Mouse (Mus musculus): ENCODE results near the gene Cbfa2t3.

The Cbfa2t3 gene

GRCm38 (mm10) chr8:122699005-122699492, at the start of gene Cbfa2t3:
Gene Cbfa2t3 (minus strand): TSS chr8:122699109.
- no peak for DNase-seq (ENCODE audit: extremely low spot score, low read depth, low spot score)

- no peak for DNase-seq (ENCODE audit: extremely low spot score, low read depth, low spot score)
These were observed 48.9 kb upstream of the Cbfa2t3 start for GRCm38 (mm10) chr8:122747825-122748224.

GRCm38 (mm10) chr8:122746439-122746838, 47.5 kb upstream of the Cbfa2t3 start:
- no peak for DNase-seq (ENCODE audit: extremely low spot score, low read depth, low spot score)

- peak; percentile 33 for DNase-seq (ENCODE audit: extremely low spot score, low read depth, low spot score)
These were observed 46.9 kb upstream of the Cbfa2t3 start for GRCm38 (mm10) chr8:122745750-122746275.

GRCm38 (mm10) chr8:122745022-122745749, 46.3 kb upstream of the Cbfa2t3 start:
- no peak for DNase-seq (ENCODE audit: extremely low spot score, low read depth, low spot score)

- DNase-seq (ENCODE audit: extremely low spot score, low read depth, low spot score), result no peak
These were observed 43.6 kb upstream of the Cbfa2t3 start for GRCm38 (mm10) chr8:122742471-122742870.

GRCm38 (mm10) chr8:122739102-122739725, 40.3 kb upstream of the Cbfa2t3 start:
- no peak for DNase-seq (ENCODE audit: extremely low spot score, low read depth, low spot score)

- no peak for DNase-seq (ENCODE audit: extremely low spot score, low read depth, low spot score)
These were observed 39.0 kb upstream of the Cbfa2t3 start for GRCm38 (mm10) chr8:122737886-122738285.

GRCm38 (mm10) chr8:122737071-122737470, 38.2 kb upstream of the Cbfa2t3 start:
- peak; percentile 14 for DNase-seq (ENCODE audit: extremely low spot score, low read depth, low spot score)

- no peak for DNase-seq (ENCODE audit: extremely low spot score, low read depth, low spot score)
These were observed 37.7 kb upstream of the Cbfa2t3 start for GRCm38 (mm10) chr8:122736623-122737022.

GRCm38 (mm10) chr8:122735542-122736473, 36.9 kb upstream of the Cbfa2t3 start:
- no peak for DNase-seq (ENCODE audit: extremely low spot score, low read depth, low spot score)

- DNase-seq (ENCODE audit: extremely low spot score, low read depth, low spot score), result no peak
These were observed 36.2 kb upstream of the Cbfa2t3 start for GRCm38 (mm10) chr8:122735110-122735509.

- no peak for DNase-seq (ENCODE audit: extremely low spot score, low read depth, low spot score)
These were observed 29.7 kb upstream of the Cbfa2t3 start for GRCm38 (mm10) chr8:122728630-122729029.

- no peak for DNase-seq (ENCODE audit: extremely low spot score, low read depth, low spot score)
These were observed 28.5 kb upstream of the Cbfa2t3 start for GRCm38 (mm10) chr8:122727412-122727811.

GRCm38 (mm10) chr8:122726789-122727188, 27.9 kb upstream of the Cbfa2t3 start:
- no peak for DNase-seq (ENCODE audit: extremely low spot score, low read depth, low spot score)

- DNase-seq (ENCODE audit: extremely low spot score, low read depth, low spot score), result no peak
These were observed 26.3 kb upstream of the Cbfa2t3 start for GRCm38 (mm10) chr8:122725187-122725586.

- no peak for DNase-seq (ENCODE audit: extremely low spot score, low read depth, low spot score)
These were observed 22.1 kb upstream of the Cbfa2t3 start for GRCm38 (mm10) chr8:122720811-122721640.

- no peak for DNase-seq (ENCODE audit: extremely low spot score, low read depth, low spot score)
These were observed 21.3 kb upstream of the Cbfa2t3 start for GRCm38 (mm10) chr8:122720070-122720729.

GRCm38 (mm10) chr8:122719500-122720065, 20.7 kb upstream of the Cbfa2t3 start:
- no peak for DNase-seq (ENCODE audit: extremely low spot score, low read depth, low spot score)
